Mouse (Mus musculus) ES-E14 (cell line): ENCODE measurements around the gene Smndc1. TPM values are rescaled to one million over a fixed set of nuclear protein-coding genes. Genes with fewer than 3 reads are reported as not detected.

Source experiments
- DNase-seq: peaks from one replicate; pipeline ENCODE4 v3.0.0-alpha.2; 2013; ENCODE audit warnings: low read depth, low spot score
- H3K27ac ChIP-seq: 2 replicates; pipeline ENCODE4 v1.5.1; 2012; ENCODE audit warnings: low read depth, mild to moderate bottlenecking, low read length, moderate library complexity, mixed read lengths; ENCODE audit not compliant: poor library complexity, insufficient read depth, severe bottlenecking
- H3K36me3 ChIP-seq: 2 replicates; pipeline ENCODE4 v1.6.1; 2012; ENCODE audit warnings: mild to moderate bottlenecking, low read length, moderate library complexity, mixed read lengths; ENCODE audit not compliant: control insufficient read depth, poor library complexity, insufficient read depth, severe bottlenecking
- H3K4me1 ChIP-seq, 2 experiments: fragments of 150-350 bp in 1 of 2; sonication (generic) in 1 of 2; 2 replicates each; pipeline ENCODE4 v1.6.1; 2012; ENCODE audit warnings: low read length in 2 of 2, mild to moderate bottlenecking in 1 of 2, mixed read lengths in 1 of 2; ENCODE audit not compliant: control insufficient read depth in 2 of 2, insufficient read depth in 2 of 2, poor library complexity in 1 of 2
- H3K4me3 ChIP-seq, 2 experiments: fragments of 150-350 bp in 1 of 2; sonication (generic) in 1 of 2; 2 replicates each; pipeline ENCODE4 v1.5.1; 2012; ENCODE audit warnings: low read length in 2 of 2, low read depth in 1 of 2, mild to moderate bottlenecking in 1 of 2, mixed read lengths in 1 of 2; ENCODE audit not compliant: insufficient read depth in 1 of 2, poor library complexity in 1 of 2, severe bottlenecking in 1 of 2
- H3K9ac ChIP-seq: 2 replicates; pipeline ENCODE4 v1.6.1; 2012; ENCODE audit warnings: low read depth, mild to moderate bottlenecking, low read length, mixed read lengths; ENCODE audit not compliant: poor library complexity, insufficient read depth, severe bottlenecking
- H3K9me3 ChIP-seq: fragments of 150-350 bp; sonication (generic); 2 replicates; pipeline ENCODE4 v1.6.1; 2012; ENCODE audit warnings: low read depth, mild to moderate bottlenecking, low read length; ENCODE audit not compliant: control insufficient read depth, insufficient read depth
- CHD2 ChIP-seq: IDR thresholded peaks from 2 replicates; pipeline ENCODE4 v1.6.1; 2014; ENCODE audit warnings: mild to moderate bottlenecking, low read depth, low read length, inconsistent platforms
- HCFC1 ChIP-seq: IDR thresholded peaks from 2 replicates; pipeline ENCODE4 v1.6.1; 2012; ENCODE audit warnings: low read length, inconsistent platforms, borderline replicate concordance; ENCODE audit not compliant: insufficient read depth
- MAFK ChIP-seq: IDR thresholded peaks from 2 replicates; pipeline ENCODE4 v1.6.1; 2014; ENCODE audit warnings: mild to moderate bottlenecking, low read depth, low read length, inconsistent platforms; ENCODE audit not compliant: insufficient read depth
- ZC3H11A ChIP-seq: IDR thresholded peaks from 2 replicates; pipeline ENCODE4 v1.6.1; 2012; ENCODE audit warnings: low read depth, mild to moderate bottlenecking, inconsistent platforms, low read length, borderline replicate concordance
- ZNF384 ChIP-seq: IDR thresholded peaks from 2 replicates; pipeline ENCODE4 v1.6.1; 2012; ENCODE audit warnings: low read depth, low read length, inconsistent platforms
- in situ Hi-C, 2 experiments: fragments of 600-800 bp; cut with MboI; formaldehyde crosslinking; loops; one replicate each; pipeline ENCODE4 v1.15.1; 2025; ENCODE audit warnings: low sequenced_read_pairs in 2 of 2, inconsistent platforms in 1 of 2; ENCODE audit not compliant: unreplicated experiment in 2 of 2
- total RNA-seq: library from RNA; depleted of rRNA; stranded (reverse); fragments of 300-350 nt; gene quantifications from 2 replicates; pipeline ENCODE4 v1.2.3, GENCODE M21; 2012; rRNA removed

The Smndc1 gene
- total RNA-seq, 1 experiment, result 37.4 TPM

DNA sequence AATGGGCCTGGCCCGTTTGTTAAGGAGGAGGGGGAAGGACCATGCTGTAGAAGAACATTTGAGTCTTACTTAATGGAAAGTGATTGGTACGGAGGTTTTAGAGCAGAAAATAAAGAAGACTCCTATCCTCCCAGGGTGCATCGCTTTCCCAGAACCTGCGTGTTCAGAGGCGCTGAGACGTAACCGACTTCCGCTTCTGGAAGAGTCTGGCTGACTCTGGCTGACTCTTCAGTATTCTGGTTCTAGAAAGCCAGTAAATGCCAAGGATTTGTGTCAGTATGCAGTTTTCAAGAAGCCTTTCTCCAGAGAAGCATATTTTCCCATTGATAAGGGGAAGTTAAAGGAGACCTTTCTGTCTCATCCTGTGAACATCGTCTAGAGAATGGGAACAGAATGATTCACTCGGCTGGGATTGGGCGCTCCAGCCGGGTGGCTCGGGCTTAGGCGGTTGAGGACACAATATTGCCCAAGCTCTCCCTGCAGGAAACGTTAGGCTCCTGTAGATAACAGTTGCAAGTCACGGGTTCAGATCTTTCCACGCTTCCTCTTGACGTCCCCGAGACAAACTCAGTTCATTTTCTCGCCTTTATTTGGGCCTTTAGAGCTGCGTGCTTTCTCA lies 58.4 kb downstream of the Smndc1 start:
- in situ Hi-C loops, result no loop called here
- Histone ChIP-seq H3K36me3 (peaks cover 10% of the 10 kb centered on the region; the same call in 1 of the 2 replicates), H3K4me1 (peaks cover 3 to 4% of the 10 kb centered on the region in 2 experiments; a peak in 3 of 4 replicates), H3K9ac (no peak overlapping the region), H3K4me3 (no peak overlapping the region), H3K9me3 (no peaks in the 10 kb centered on the region), H3K27ac (no peak overlapping the region)
- no peak for DNase-seq
- TF ChIP-seq HCFC1, result no peak
- no peak for TF ChIP-seq CHD2
- no peak for TF ChIP-seq ZNF384
- TF ChIP-seq MAFK, result no peak

DNA sequence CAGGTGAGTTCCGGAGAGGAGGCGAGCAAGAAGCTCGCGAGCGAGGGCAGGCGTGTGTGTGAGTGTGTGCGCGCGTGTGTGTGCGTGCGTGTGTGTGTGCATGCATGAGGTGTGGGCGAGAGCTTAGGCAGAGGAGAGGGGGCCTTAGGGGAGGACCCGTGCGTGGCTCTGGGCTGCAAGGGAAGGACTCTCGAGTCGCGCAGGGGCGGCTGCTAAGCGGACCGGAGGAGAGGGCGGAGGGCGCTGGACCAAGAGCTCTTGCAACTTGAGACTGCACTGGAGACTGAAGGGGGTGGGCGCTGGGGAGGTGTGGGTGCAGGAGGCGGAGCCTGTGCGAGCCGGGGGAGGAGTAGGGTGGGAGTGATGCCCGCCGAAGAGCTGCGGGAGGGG lies 60.4 kb downstream of the Smndc1 start:
- Histone ChIP-seq H3K36me3 (peaks cover 7% of the 10 kb centered on the region; the same call in 1 of the 2 replicates), H3K27ac (no peak overlapping the region), H3K4me3 (peak overlapping the region; percentile 99), H3K9me3 (no peaks in the 10 kb centered on the region), H3K9ac (peak overlapping the region; percentile 90), H3K4me1 (peaks cover 3 to 10% of the 10 kb centered on the region in 2 experiments; a peak in 3 of 4 replicates)
- no peak for TF ChIP-seq ZNF384
- no peak for TF ChIP-seq CHD2
- TF ChIP-seq ZC3H11A, result no peak
- no peak for TF ChIP-seq HCFC1
- no peak for TF ChIP-seq MAFK
- DNase-seq, result no peak
- in situ Hi-C loops, result no loop called here

Other genes starting within 250 kb of the Smndc1 start
- 20.1 and 28.5 TPM in 2 replicates for gene Mxi1, start 80.1 kb downstream of the Smndc1 start, total RNA-seq
- gene Gm10197, start 18.8 kb downstream of the Smndc1 start, total RNA-seq, result not detected in 2 replicates
- gene Dusp5, start 138.5 kb upstream of the Smndc1 start, total RNA-seq, result 12.7 and 24.1 TPM in 2 replicates
- gene Nutf2-ps1, start 198.5 kb upstream of the Smndc1 start, total RNA-seq, result 38.3 and 48.2 TPM in 2 replicates
- 54.8 and 76.0 TPM in 2 replicates for gene Smc3, start 209.8 kb upstream of the Smndc1 start, total RNA-seq